Mouse (Mus musculus) MEL (cell line): ENCODE results near the gene Tarbp1. TPM values are rescaled to one million over a fixed set of nuclear protein-coding genes. Genes with fewer than 3 reads are reported as not detected.
A peak's percentile ranks its signal among the peaks of the same experiment; 100 is the strongest.

ENCODE experiments used
- DNase-seq: peaks from one replicate; pipeline ENCODE4 v3.0.0; 2011; ENCODE audit warnings: low read depth, low spot score
- H3K27ac ChIP-seq: 2 replicates; pipeline ENCODE4 v1.5.1; 2012; ENCODE audit warnings: low read depth, mild to moderate bottlenecking, control low read depth, low read length, moderate library complexity; ENCODE audit not compliant: control insufficient read depth
- H3K27me3 ChIP-seq, 2 experiments: fragments of 150-350 bp in 1 of 2; sonication (generic) in 1 of 2; 2 replicates each; pipeline ENCODE4 v1.6.1; 2012; ENCODE audit warnings: low read length in 2 of 2, mild to moderate bottlenecking in 2 of 2, improper control_type of control experiment in 1 of 2, moderate library complexity in 1 of 2; ENCODE audit not compliant: insufficient read depth in 2 of 2, control insufficient read depth in 1 of 2
- H3K36me3 ChIP-seq, 2 experiments: 2 replicates each; pipeline ENCODE4 v1.6.1; 2012 to 2014; ENCODE audit warnings: low read length in 2 of 2, improper control_type of control experiment in 1 of 2, inconsistent platforms in 1 of 2, mild to moderate bottlenecking in 1 of 2; ENCODE audit not compliant: insufficient read depth in 2 of 2, control insufficient read depth in 1 of 2
- H3K4me1 ChIP-seq, 2 experiments: fragments of 150-350 bp in 1 of 2; sonication (generic) in 1 of 2; 2 replicates each; pipeline ENCODE4 v1.6.1; 2012; ENCODE audit warnings: low read length in 2 of 2, improper control_type of control experiment in 1 of 2, mild to moderate bottlenecking in 1 of 2; ENCODE audit not compliant: insufficient read depth in 2 of 2, control insufficient read depth in 1 of 2
- H3K4me3 ChIP-seq, 2 experiments: fragments of 150-350 bp in 1 of 2; sonication (generic) in 1 of 2; 2 replicates each; pipeline ENCODE4 v1.5.1; 2012; ENCODE audit warnings: low read depth in 2 of 2, low read length in 2 of 2, mild to moderate bottlenecking in 2 of 2, moderate library complexity in 2 of 2, control low read depth in 1 of 2, improper control_type of control experiment in 1 of 2; ENCODE audit not compliant: control insufficient read depth in 1 of 2, insufficient read depth in 1 of 2
- H3K79me2 ChIP-seq: 2 replicates; pipeline ENCODE4 v1.6.1; 2012; ENCODE audit warnings: mild to moderate bottlenecking, low read length, moderate library complexity; ENCODE audit not compliant: control insufficient read depth, poor library complexity, insufficient read depth
- H3K9ac ChIP-seq: 2 replicates; pipeline ENCODE4 v1.6.1; 2012; ENCODE audit warnings: low read depth, mild to moderate bottlenecking, control low read depth, low read length, moderate library complexity; ENCODE audit not compliant: control insufficient read depth, poor library complexity, severe bottlenecking
- H3K9me3 ChIP-seq: fragments of 150-350 bp; sonication (generic); replicated peaks from 2 replicates; pipeline ENCODE4 v1.6.1; 2012; ENCODE audit warnings: mild to moderate bottlenecking, low read length, improper control_type of control experiment, moderate library complexity; ENCODE audit not compliant: insufficient read depth
- CHD1 ChIP-seq: IDR thresholded peaks from 2 replicates; pipeline ENCODE4 v1.6.1; 2012; ENCODE audit warnings: low read depth, mild to moderate bottlenecking, inconsistent platforms, low read length, improper control_type of control experiment
- CHD2 ChIP-seq: IDR thresholded peaks from 2 replicates; pipeline ENCODE4 v1.6.1; 2011; ENCODE audit warnings: low read length, improper control_type of control experiment
- CTCF ChIP-seq, 3 experiments: IDR thresholded peaks in 2 of 3; conservative IDR thresholded peaks in 1 of 3; 2 replicates each; pipeline ENCODE4 v1.5.1; 2011 to 2012; ENCODE audit warnings: low read length in 3 of 3, low read depth in 2 of 3, mild to moderate bottlenecking in 2 of 3, improper control_type of control experiment in 1 of 3, inconsistent platforms in 1 of 3, mixed read lengths in 1 of 3, moderate library complexity in 1 of 3; ENCODE audit not compliant: control insufficient read depth in 1 of 3, insufficient read depth in 1 of 3, poor library complexity in 1 of 3, severe bottlenecking in 1 of 3
- ELF1 ChIP-seq: IDR thresholded peaks from 2 replicates; pipeline ENCODE4 v1.6.1; 2014; ENCODE audit warnings: low read depth, mild to moderate bottlenecking, inconsistent platforms, low read length, improper control_type of control experiment, moderate library complexity
- EP300 ChIP-seq, 2 experiments: IDR thresholded peaks; 2 replicates each; pipeline ENCODE4 v1.6.1; 2011; ENCODE audit warnings: improper control_type of control experiment in 2 of 2, low read length in 2 of 2, low read depth in 1 of 2, mild to moderate bottlenecking in 1 of 2
- ETS1 ChIP-seq: IDR thresholded peaks from 2 replicates; pipeline ENCODE4 v1.6.1; 2012; ENCODE audit warnings: low read depth, mild to moderate bottlenecking, inconsistent platforms, low read length, improper control_type of control experiment, moderate library complexity
- GABPA ChIP-seq: IDR thresholded peaks from 2 replicates; pipeline ENCODE4 v1.6.1; 2012; ENCODE audit warnings: low read depth, mild to moderate bottlenecking, inconsistent platforms, low read length, improper control_type of control experiment, moderate library complexity
- GATA1 ChIP-seq: IDR thresholded peaks from 2 replicates; pipeline ENCODE4 v1.6.1; 2011; ENCODE audit warnings: low read depth, low read length, improper control_type of control experiment
- HCFC1 ChIP-seq: IDR thresholded peaks from 2 replicates; pipeline ENCODE4 v1.6.1; 2012; ENCODE audit warnings: low read depth, mild to moderate bottlenecking, inconsistent platforms, low read length, improper control_type of control experiment, moderate library complexity
- JUND ChIP-seq: IDR thresholded peaks from 2 replicates; pipeline ENCODE4 v1.6.1; 2011; ENCODE audit warnings: low read depth, mild to moderate bottlenecking, improper control_type of control experiment, low read length
- KAT2A ChIP-seq: conservative IDR thresholded peaks from 2 replicates; pipeline ENCODE4 v1.6.1; 2012; ENCODE audit warnings: low read depth, low read length, improper control_type of control experiment, inconsistent platforms
- MAFK ChIP-seq: IDR thresholded peaks from 2 replicates; pipeline ENCODE4 v1.6.1; 2011; ENCODE audit warnings: low read depth, mild to moderate bottlenecking, low read length, improper control_type of control experiment, borderline replicate concordance
- MAX ChIP-seq: IDR thresholded peaks from 2 replicates; pipeline ENCODE4 v1.6.1; 2011; ENCODE audit warnings: low read length, improper control_type of control experiment
- MAZ ChIP-seq: IDR thresholded peaks from 2 replicates; pipeline ENCODE4 v1.6.1; 2012; ENCODE audit warnings: low read depth, mild to moderate bottlenecking, inconsistent platforms, low read length, improper control_type of control experiment
- MEF2A ChIP-seq: IDR thresholded peaks from 2 replicates; pipeline ENCODE4 v1.6.1; 2014; ENCODE audit warnings: low read depth, mild to moderate bottlenecking, inconsistent platforms, low read length, improper control_type of control experiment; ENCODE audit not compliant: poor library complexity, insufficient replicate concordance, severe bottlenecking; ENCODE audit errors: extremely low read depth
- MXI1 ChIP-seq: IDR thresholded peaks from 2 replicates; pipeline ENCODE4 v1.6.1; 2011; ENCODE audit warnings: mild to moderate bottlenecking, low read depth, low read length, improper control_type of control experiment
- MYB ChIP-seq: IDR thresholded peaks from 2 replicates; pipeline ENCODE4 v1.6.1; 2011; ENCODE audit warnings: mild to moderate bottlenecking, low read depth, low read length, improper control_type of control experiment
- NELFE ChIP-seq: IDR thresholded peaks from 2 replicates; pipeline ENCODE4 v1.6.1; 2011; ENCODE audit warnings: low read depth, low read length, improper control_type of control experiment
- NRF1 ChIP-seq: IDR thresholded peaks from 2 replicates; pipeline ENCODE4 v1.6.1; 2014; ENCODE audit warnings: low read depth, mild to moderate bottlenecking, inconsistent platforms, low read length, improper control_type of control experiment, moderate library complexity; ENCODE audit not compliant: poor library complexity, insufficient read depth, severe bottlenecking
- POLR2A ChIP-seq, 2 experiments: IDR thresholded peaks; 2 replicates each; pipeline ENCODE4 v1.6.1; 2011 to 2012; ENCODE audit warnings: low read length in 2 of 2, mild to moderate bottlenecking in 2 of 2, control low read depth in 1 of 2, improper control_type of control experiment in 1 of 2, low read depth in 1 of 2, moderate library complexity in 1 of 2; ENCODE audit not compliant: control insufficient read depth in 1 of 2, insufficient read depth in 1 of 2, poor library complexity in 1 of 2
- POLR2AphosphoS2 ChIP-seq: IDR thresholded peaks from 2 replicates; pipeline ENCODE4 v1.6.1; 2011; ENCODE audit warnings: low read length, improper control_type of control experiment
- RAD21 ChIP-seq: IDR thresholded peaks from 2 replicates; pipeline ENCODE4 v1.6.1; 2011; ENCODE audit warnings: mild to moderate bottlenecking, low read depth, low read length, improper control_type of control experiment
- RCOR1 ChIP-seq: IDR thresholded peaks from 2 replicates; pipeline ENCODE4 v1.6.1; 2012; ENCODE audit warnings: low read depth, mild to moderate bottlenecking, inconsistent platforms, low read length, improper control_type of control experiment
- SIN3A ChIP-seq: IDR thresholded peaks from 2 replicates; pipeline ENCODE4 v1.6.1; 2012; ENCODE audit warnings: low read length, improper control_type of control experiment, inconsistent platforms
- SMC3 ChIP-seq: IDR thresholded peaks from 2 replicates; pipeline ENCODE4 v1.6.1; 2011; ENCODE audit warnings: low read depth, low read length, improper control_type of control experiment
- TAL1 ChIP-seq: IDR thresholded peaks from 2 replicates; pipeline ENCODE4 v1.6.1; 2012; ENCODE audit warnings: mild to moderate bottlenecking, inconsistent platforms, low read length, moderate library complexity, mixed read lengths
- TBP ChIP-seq: IDR thresholded peaks from 2 replicates; pipeline ENCODE4 v1.8.0; 2011; ENCODE audit warnings: low read depth, low read length, improper control_type of control experiment
- TCF12 ChIP-seq: IDR thresholded peaks from 2 replicates; pipeline ENCODE4 v1.6.1; 2014; ENCODE audit warnings: low read depth, mild to moderate bottlenecking, inconsistent platforms, low read length, improper control_type of control experiment, moderate library complexity
- UBTF ChIP-seq: IDR thresholded peaks from 2 replicates; pipeline ENCODE4 v1.6.1; 2012; ENCODE audit warnings: low read depth, mild to moderate bottlenecking, inconsistent platforms, low read length, improper control_type of control experiment, moderate library complexity, borderline replicate concordance; ENCODE audit not compliant: insufficient read depth
- USF1 ChIP-seq: IDR thresholded peaks from 2 replicates; pipeline ENCODE4 v1.6.1; 2014; ENCODE audit warnings: low read depth, mild to moderate bottlenecking, inconsistent platforms, low read length, improper control_type of control experiment, moderate library complexity
- USF2 ChIP-seq, 2 experiments: IDR thresholded peaks; 2 replicates each; pipeline ENCODE4 v1.6.1; 2011 to 2012; ENCODE audit warnings: improper control_type of control experiment in 2 of 2, low read length in 2 of 2, borderline replicate concordance in 1 of 2, inconsistent platforms in 1 of 2, low read depth in 1 of 2, mild to moderate bottlenecking in 1 of 2; ENCODE audit not compliant: insufficient read depth in 1 of 2
- ZC3H11A ChIP-seq: IDR thresholded peaks from 2 replicates; pipeline ENCODE4 v1.6.1; 2012; ENCODE audit warnings: low read depth, mild to moderate bottlenecking, inconsistent platforms, low read length, improper control_type of control experiment
- ZKSCAN1 ChIP-seq: IDR thresholded peaks from 2 replicates; pipeline ENCODE4 v1.6.1; 2012; ENCODE audit warnings: low read depth, mild to moderate bottlenecking, inconsistent platforms, low read length, improper control_type of control experiment, moderate library complexity
- ZMIZ1 ChIP-seq: IDR thresholded peaks from 2 replicates; pipeline ENCODE4 v1.6.1; 2012; ENCODE audit warnings: low read depth, mild to moderate bottlenecking, inconsistent platforms, low read length, improper control_type of control experiment, moderate library complexity
- ZNF384 ChIP-seq: IDR thresholded peaks from 2 replicates; pipeline ENCODE4 v1.6.1; 2012; ENCODE audit warnings: low read depth, mild to moderate bottlenecking, inconsistent platforms, low read length, improper control_type of control experiment
- polyA plus RNA-seq, 2 experiments: library from polyadenylated mRNA; stranded (reverse) in 1 of 2; unstranded in 1 of 2; fragments of >175 nt in 1 of 2; fragments of >200 nt in 1 of 2; gene quantifications; 2 replicates each; pipeline versions ENCODE4 v1.2.1 to v1.2.4; 2012; ENCODE audit warnings: low replicate concordance in 2 of 2, low read depth in 1 of 2; ENCODE audit not compliant: insufficient read length in 2 of 2, insufficient read depth in 1 of 2, missing spikeins in 1 of 2
- total RNA-seq: library from RNA; depleted of rRNA; stranded (reverse); fragments of 300-350 nt; gene quantifications from 2 replicates; pipeline ENCODE4 v1.2.3, GENCODE M21; 2012

Gene Tarbp1
- total and polyA plus RNA-seq, 3 experiments: 5.4 to 8.4 TPM; not detected in 1

GRCm38 (mm10) chr8:126494160-126495110 is 19.6 kb upstream of the Tarbp1 start:
- Histone ChIP-seq H3K4me1 (peaks cover 0 to 13% of the 10 kb centered on the region in 2 experiments; a peak in 2 of 4 replicates), H3K9me3 (no peaks in the 10 kb centered on the region), H3K4me3 (no peak overlapping the region; a peak in 1 of 4 replicates), H3K9ac (no peak overlapping the region), H3K27ac (peak overlapping the region; percentile 1; the same call in 1 of the 2 replicates), H3K36me3 (peaks cover 0 to 3% of the 10 kb centered on the region in 2 experiments; a peak in 2 of 4 replicates), H3K27me3 (peaks cover 2 to 4% of the 10 kb centered on the region in 2 experiments; a peak in 1 of 4 replicates), H3K79me2 (no peaks in the 10 kb centered on the region)
- peak; percentile 67 for DNase-seq
- TF ChIP-seq MAZ: no peak
- no peak for TF ChIP-seq USF1
- TF ChIP-seq TAL1: no peak
- TF ChIP-seq EP300 (IDR thresholded peaks at IDR 0.05; ENCODE audit: low read depth in 1 of 2, low read length in 2 of 2): 0 out of 4 replicates have a peak, but pooled peaks of 1 of the 2 experiments have one; percentile 12
- no peak for TF ChIP-seq ELF1
- no peak for TF ChIP-seq MAFK
- TF ChIP-seq CTCF (IDR thresholded peaks at IDR 0.05 in 2 of 3, conservative IDR thresholded peaks at IDR 0.05 in 1 of 3; ENCODE audit: control insufficient read depth in 1 of 3, insufficient read depth in 1 of 3, low read depth in 2 of 3, low read length in 3 of 3, poor library complexity in 1 of 3, severe bottlenecking in 1 of 3): no peak
- peak; percentile 7; the same call in 1 of the 2 replicates for TF ChIP-seq SIN3A
- TF ChIP-seq NRF1: no peak
- TF ChIP-seq POLR2AphosphoS2: no peak
- TF ChIP-seq CHD1: no peak
- no peak for TF ChIP-seq JUND
- TF ChIP-seq ZC3H11A: no peak
- TF ChIP-seq MYB: no peak
- no peak for TF ChIP-seq ZNF384
- TF ChIP-seq POLR2A (IDR thresholded peaks at IDR 0.05; ENCODE audit: control insufficient read depth in 1 of 2, insufficient read depth in 1 of 2, low read depth in 1 of 2, low read length in 2 of 2, poor library complexity in 1 of 2): no peak
- TF ChIP-seq CHD2: no peak
- TF ChIP-seq HCFC1: peak; percentile 66
- TF ChIP-seq GABPA: no peak
- TF ChIP-seq GATA1: no peak
- no peak for TF ChIP-seq USF2 (IDR thresholded peaks at IDR 0.05; ENCODE audit: borderline replicate concordance in 1 of 2, insufficient read depth in 1 of 2, low read depth in 1 of 2, low read length in 2 of 2)
- TF ChIP-seq RCOR1: no peak
- peak; percentile 91 for TF ChIP-seq TBP
- no peak for TF ChIP-seq UBTF
- no peak for TF ChIP-seq MAX
- TF ChIP-seq MEF2A: no peak
- no peak for TF ChIP-seq SMC3
- TF ChIP-seq RAD21: no peak
- no peak for TF ChIP-seq ZKSCAN1
- TF ChIP-seq ETS1: peak; percentile 60
- TF ChIP-seq ZMIZ1: peak; percentile 32; the same call in 1 of the 2 replicates
- no peak; the same call in 1 of the 2 replicates for TF ChIP-seq NELFE
- no peak for TF ChIP-seq MXI1
- no peak for TF ChIP-seq KAT2A
- no peak for TF ChIP-seq TCF12
